Mouse (Mus musculus) macrophage (primary cell): Measurements from ENCODE around the gene Rps19. TPM values are rescaled to one million over a fixed set of nuclear protein-coding genes. Genes with fewer than 3 reads are reported as not detected.

ENCODE experiments used
- H3K27ac ChIP-seq: fragments of 350-480 bp; formaldehyde crosslinking; 2 replicates; pipeline ENCODE4 v1.9.0; 2021
- H3K36me3 ChIP-seq: fragments of 350-480 bp; formaldehyde crosslinking; 2 replicates; pipeline ENCODE4 v1.9.0; 2021; ENCODE audit errors: inconsistent target
- H3K4me3 ChIP-seq: fragments of 350-480 bp; formaldehyde crosslinking; 2 replicates; pipeline ENCODE4 v1.9.0; 2021; ENCODE audit errors: inconsistent target
- H3K79me2 ChIP-seq: fragments of 350-480 bp; formaldehyde crosslinking; 2 replicates; pipeline ENCODE4 v1.9.0; 2021; ENCODE audit errors: inconsistent target
- WGBS: methylation state at CpG from one replicate; pipeline ENCODE4 v1.1.7; 2026; ENCODE audit warnings: inconsistent platforms; ENCODE audit not compliant: missing documents; 5-methylcytosine and 5-hydroxymethylcytosine counted together
- polyA plus RNA-seq: library from polyadenylated mRNA; stranded (reverse); fragments of 250-400 nt; gene quantifications from 3 replicates; pipeline ENCODE4 v1.2.4, GENCODE M21; 2018; ENCODE audit warnings: inconsistent platforms

The Rps19 gene
- polyA plus RNA-seq, 1 experiment from 2014 or later, result 136 TPM

GRCm38 (mm10) chr7:24853695-24854094 is 30.5 kb upstream of the Rps19 start:
- H3K79me2 ChIP-seq, result no peaks in the 10 kb centered on the region; the same call in 1 of the 2 replicates
- no peaks in the 10 kb centered on the region for H3K36me3 ChIP-seq
- 65% methylated on average over 6 of the region's 7 CpGs for WGBS
- peak overlapping the region; percentile 85 for H3K27ac ChIP-seq
- H3K4me3 ChIP-seq, result peak overlapping the region; percentile 14; the same call in 1 of the 2 replicates

- 28% methylated on average over 6 of the region's 6 CpGs for WGBS
- H3K79me2 ChIP-seq, result no peaks in the 10 kb centered on the region; the same call in 1 of the 2 replicates
- peak overlapping the region; percentile 40 for H3K27ac ChIP-seq
- H3K36me3 ChIP-seq, result no peaks in the 10 kb centered on the region
- H3K4me3 ChIP-seq, result no peak overlapping the region
Observed at GRCm38 (mm10) chr7:24856460-24857120, 27.6 kb upstream of the Rps19 start.

- Histone ChIP-seq H3K36me3 (no peaks in the 10 kb centered on the region), H3K4me3 (no peak overlapping the region), H3K27ac (no peak overlapping the region), H3K79me2 (no peaks in the 10 kb centered on the region; the same call in 1 of the 2 replicates)
- 88% methylated on average over 5 of the region's 5 CpGs for WGBS
Observed at GRCm38 (mm10) chr7:24859234-24859633, 24.9 kb upstream of the Rps19 start.

- 88% methylated on average over 5 of the region's 7 CpGs for WGBS
- no peaks in the 10 kb centered on the region for H3K36me3 ChIP-seq
- no peak within 1 kb of the TSS for H3K27ac ChIP-seq
- H3K79me2 ChIP-seq, result no peaks in the 10 kb centered on the region
- no peak within 1 kb of the TSS for H3K4me3 ChIP-seq
Observed at GRCm38 (mm10) chr7:24861913-24862312, 22.3 kb upstream of the Rps19 start, which contains the start of gene Gm9844. Gene Gm9844 (plus strand): TSS chr7:24862213.

- WGBS, result 34% methylated on average over 4 of the region's 4 CpGs
- no peak overlapping the region for H3K27ac ChIP-seq
- H3K36me3 ChIP-seq, result no peaks in the 10 kb centered on the region
- H3K79me2 ChIP-seq, result no peaks in the 10 kb centered on the region
- H3K4me3 ChIP-seq, result no peak overlapping the region
Observed at GRCm38 (mm10) chr7:24862853-24863252, 21.3 kb upstream of the Rps19 start.

GRCm38 (mm10) chr7:24864156-24864555 is 20.0 kb upstream of the Rps19 start:
- H3K36me3 ChIP-seq, result no peaks in the 10 kb centered on the region
- no peak overlapping the region for H3K27ac ChIP-seq
- 48% methylated on average over 6 of the region's 6 CpGs for WGBS
- no peaks in the 10 kb centered on the region for H3K79me2 ChIP-seq
- no peak overlapping the region for H3K4me3 ChIP-seq

- 84% methylated on average over 17 of the region's 17 CpGs for WGBS
- Histone ChIP-seq H3K4me3 (no peak overlapping the region), H3K36me3 (no peaks in the 10 kb centered on the region), H3K27ac (no peak overlapping the region), H3K79me2 (no peaks in the 10 kb centered on the region)
Observed at GRCm38 (mm10) chr7:24869080-24869479, 15.1 kb upstream of the Rps19 start.

GRCm38 (mm10) chr7:24869532-24870165 is 14.5 kb upstream of the Rps19 start, which contains the start of the genes Lypd4 and Dmrtc2:
Gene Lypd4 (minus strand): TSS chr7:24869941.
Gene Dmrtc2 (plus strand): TSS chr7:24870057.
- H3K79me2 ChIP-seq, result no peaks in the 10 kb centered on the region
- WGBS, result 73% methylated on average over 24 of the region's 41 CpGs
- H3K36me3 ChIP-seq, result no peaks in the 10 kb centered on the region
- no peak within 1 kb of the TSS for H3K27ac ChIP-seq
- H3K4me3 ChIP-seq, result no peak within 1 kb of the TSS

- Histone ChIP-seq H3K4me3 (no peak overlapping the region), H3K79me2 (no peaks in the 10 kb centered on the region), H3K27ac (no peak overlapping the region), H3K36me3 (no peaks in the 10 kb centered on the region)
- 51% methylated on average over 3 of the region's 3 CpGs for WGBS
Observed at GRCm38 (mm10) chr7:24877588-24877987, 6.6 kb upstream of the Rps19 start.

- H3K4me3 ChIP-seq, result no peak overlapping the region
- no peaks in the 10 kb centered on the region for H3K36me3 ChIP-seq
- no peak overlapping the region for H3K27ac ChIP-seq
- H3K79me2 ChIP-seq, result no peaks in the 10 kb centered on the region
- 100% methylated on average over 2 of the region's 2 CpGs for WGBS
Observed at GRCm38 (mm10) chr7:24879620-24880019, 4.6 kb upstream of the Rps19 start.

GRCm38 (mm10) chr7:24882416-24883199 is 1.6 kb upstream of the Rps19 start:
- 96% methylated on average over 9 of the region's 9 CpGs for WGBS
- Histone ChIP-seq H3K36me3 (peaks cover 14% of the 10 kb centered on the region; the same call in 1 of the 2 replicates), H3K27ac (no peak overlapping the region)

GRCm38 (mm10) chr7:24884693-24885291 is 621 bp downstream of the Rps19 start:
- Histone ChIP-seq H3K4me3 (peak overlapping the region; percentile 84), H3K36me3 (peaks cover 36% of the 10 kb centered on the region), H3K79me2 (peaks cover 35% of the 10 kb centered on the region), H3K27ac (peak overlapping the region; percentile 72)
- WGBS, result 0% methylated on average over 38 of the region's 47 CpGs

More at GRCm38 (mm10) chr7:24882416-24883199, 1.6 kb upstream of the Rps19 start:
- H3K4me3 ChIP-seq, result no peak overlapping the region
- peaks cover 29% of the 10 kb centered on the region for H3K79me2 ChIP-seq

GRCm38 (mm10) chr7:24885468-24886307 is 1.5 kb downstream of the Rps19 start:
- H3K79me2 ChIP-seq, result peaks cover 35% of the 10 kb centered on the region
- peak overlapping the region; percentile 84 for H3K4me3 ChIP-seq
- 8% methylated on average over 9 of the region's 12 CpGs for WGBS
- H3K27ac ChIP-seq, result peak overlapping the region; percentile 72
- H3K36me3 ChIP-seq, result peaks cover 39% of the 10 kb centered on the region

GRCm38 (mm10) chr7:24886308-24886633 is 2.1 kb downstream of the Rps19 start:
- H3K4me3 ChIP-seq, result peak overlapping the region; percentile 84
- H3K36me3 ChIP-seq, result peaks cover 39% of the 10 kb centered on the region
- peak overlapping the region; percentile 72 for H3K27ac ChIP-seq
- WGBS, result 37% methylated on average over 4 of the region's 4 CpGs
- H3K79me2 ChIP-seq, result peaks cover 35% of the 10 kb centered on the region
